Mouse (Mus musculus) liver, embryonic 15.5 days (tissue): Measurements from ENCODE around the gene Rad50. TPM values are rescaled to one million over a fixed set of nuclear protein-coding genes. Genes with fewer than 3 reads are reported as not detected.
A peak's percentile ranks its signal among the peaks of the same experiment; 100 is the strongest.

ENCODE experiments used
- ATAC-seq: fragments of 200-750 bp; cut with Nextera tagmentation; 2 replicates; pipeline ENCODE4 v1.8.0; 2017; ENCODE audit warnings: moderate number of reproducible peaks, mild to moderate bottlenecking, moderate library complexity; ENCODE audit not compliant: insufficient read depth
- H3K27ac ChIP-seq: fragments of 300-500 bp; sonication (generic); replicated peaks from 2 replicates; pipeline ENCODE4 v1.5.1; 2015; ENCODE audit warnings: mild to moderate bottlenecking, inconsistent platforms
- H3K27me3 ChIP-seq: fragments of 300-500 bp; sonication (generic); 2 replicates; pipeline ENCODE4 v1.6.1; 2015; ENCODE audit warnings: mild to moderate bottlenecking, inconsistent platforms
- H3K36me3 ChIP-seq: fragments of 300-500 bp; sonication (generic); replicated peaks from 2 replicates; pipeline ENCODE4 v1.6.1; 2015; ENCODE audit warnings: moderate library complexity, mild to moderate bottlenecking, inconsistent platforms
- H3K4me1 ChIP-seq: fragments of 300-500 bp; sonication (generic); replicated peaks from 2 replicates; pipeline ENCODE4 v1.6.1; 2015; ENCODE audit warnings: inconsistent platforms
- H3K4me2 ChIP-seq: fragments of 300-500 bp; sonication (generic); 2 replicates; pipeline ENCODE4 v1.6.1; 2015; ENCODE audit warnings: moderate library complexity, mild to moderate bottlenecking, inconsistent platforms
- H3K4me3 ChIP-seq: fragments of 300-500 bp; sonication (generic); replicated peaks from 2 replicates; pipeline ENCODE4 v1.5.1; 2015; ENCODE audit warnings: mild to moderate bottlenecking, inconsistent platforms
- H3K9ac ChIP-seq: fragments of 300-500 bp; sonication (generic); 2 replicates; pipeline ENCODE4 v1.6.1; 2015; ENCODE audit warnings: moderate library complexity, mild to moderate bottlenecking, inconsistent platforms
- H3K9me3 ChIP-seq: fragments of 300-500 bp; sonication (generic); replicated peaks from 2 replicates; pipeline ENCODE4 v1.6.1; 2016; ENCODE audit warnings: inconsistent platforms
- WGBS: fragments of 180-500 bp; shearing (Covaris S2); methylation state at CpG from one replicate; pipeline ENCODE4 v1.1.7; 2015; ENCODE audit warnings: mixed read lengths; ENCODE audit not compliant: insufficient replicate concordance; 5-methylcytosine and 5-hydroxymethylcytosine counted together
- polyA plus RNA-seq: library from polyadenylated mRNA; unstranded; fragments of >200 nt; fragmentation: Nextera tagmentation; extraction: Ambion mirVana; gene quantifications from 2 replicates; pipeline ENCODE4 v1.2.1, GENCODE M21; 2015

Gene Rad50
- polyA plus RNA-seq, 1 experiment from 2014 or later: 12.7 TPM

DNA sequence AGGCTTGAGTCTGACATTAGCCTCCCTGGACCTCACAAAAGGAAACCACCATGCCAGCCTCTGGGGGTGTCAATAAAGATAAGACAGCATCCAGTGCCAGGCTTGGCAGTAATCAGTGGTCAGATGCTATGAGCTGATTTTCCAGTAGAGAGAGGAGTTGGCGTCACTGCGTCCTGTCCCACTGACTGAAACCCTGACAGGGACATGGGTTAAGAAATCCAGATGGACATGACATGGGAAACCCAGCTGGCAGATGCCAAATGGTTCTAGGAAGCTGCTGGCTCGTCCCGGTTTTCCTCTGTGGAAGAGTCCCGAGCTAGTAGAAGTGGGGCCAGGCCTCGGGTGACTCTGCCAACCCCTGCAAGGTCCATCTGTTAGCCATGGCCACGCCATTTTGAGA, 73.5 kb downstream of the Rad50 start:
- no peak overlapping the region for H3K4me2 ChIP-seq
- peaks cover 29% of the 10 kb centered on the region for H3K27me3 ChIP-seq
- H3K9me3 ChIP-seq: no peaks in the 10 kb centered on the region
- WGBS: 56% methylated on average over 7 of the region's 7 CpGs
- no peak for ATAC-seq
- H3K4me3 ChIP-seq: no peak overlapping the region
- no peaks in the 10 kb centered on the region for H3K36me3 ChIP-seq
- H3K27ac ChIP-seq: no peak overlapping the region
- H3K9ac ChIP-seq: no peak overlapping the region
- peaks cover 8% of the 10 kb centered on the region for H3K4me1 ChIP-seq

DNA sequence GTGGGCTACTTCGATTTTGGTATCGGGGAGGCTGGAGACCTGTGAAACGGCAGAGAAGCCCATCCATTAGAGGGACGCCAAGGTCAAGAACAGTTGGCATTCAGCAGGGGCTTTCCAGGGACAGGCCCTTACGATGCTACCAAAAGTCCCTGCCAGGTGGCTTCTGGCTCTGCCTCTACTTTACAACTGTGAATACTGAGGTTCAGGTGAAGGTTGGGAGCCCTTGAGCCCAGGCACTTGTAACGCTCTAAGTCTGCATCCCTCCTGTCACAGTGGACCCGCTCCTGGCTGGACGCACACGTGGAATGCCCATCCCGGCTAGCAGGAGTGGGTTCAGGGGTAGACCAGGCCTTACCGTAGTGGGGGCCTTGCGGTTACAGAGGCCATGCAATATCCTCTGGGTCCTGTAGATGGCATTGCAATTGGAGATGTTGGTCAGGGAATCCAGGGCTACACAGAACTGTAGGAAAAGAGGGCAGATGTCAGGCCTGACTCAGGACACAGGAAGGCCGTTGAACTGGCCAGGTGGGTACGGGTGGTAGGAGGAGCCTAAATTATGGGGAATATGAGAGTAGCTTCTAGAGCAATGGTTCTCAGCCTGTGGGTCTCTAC, 74.9 kb downstream of the Rad50 start:
- ATAC-seq: no peak
- H3K4me2 ChIP-seq: no peak overlapping the region
- H3K27me3 ChIP-seq: peaks cover 22% of the 10 kb centered on the region
- no peaks in the 10 kb centered on the region for H3K36me3 ChIP-seq
- no peak overlapping the region for H3K4me3 ChIP-seq
- no peak overlapping the region for H3K27ac ChIP-seq
- H3K9ac ChIP-seq: no peak overlapping the region
- H3K9me3 ChIP-seq: no peaks in the 10 kb centered on the region
- peaks cover 14% of the 10 kb centered on the region for H3K4me1 ChIP-seq
- 76% methylated on average over 14 of the region's 14 CpGs for WGBS

DNA sequence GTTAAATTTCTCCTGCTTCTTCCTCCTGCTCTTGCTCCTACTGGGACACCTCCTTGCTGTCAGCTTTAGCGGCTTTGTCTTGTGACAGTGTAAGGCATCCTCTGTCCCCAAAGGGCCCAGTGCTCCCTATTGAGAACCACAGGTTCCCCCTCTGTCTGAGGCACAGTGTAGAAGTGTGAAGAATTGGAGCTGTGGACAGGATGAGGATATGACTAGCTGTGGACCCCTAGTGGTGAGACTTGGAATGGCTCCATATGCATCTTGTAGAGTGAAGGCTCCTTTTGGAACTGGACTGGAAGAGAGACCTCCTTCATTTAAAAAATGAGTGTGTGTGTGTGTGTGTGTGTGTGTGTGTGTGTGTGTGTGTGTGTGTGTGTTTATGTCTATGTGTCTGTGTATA, 79.3 kb downstream of the Rad50 start:
- WGBS: 4% methylated on average over 1 of the region's 1 CpGs
- H3K4me3 ChIP-seq: no peak overlapping the region
- no peaks in the 10 kb centered on the region; the same call in 1 of the 2 replicates for H3K9me3 ChIP-seq
- no peak overlapping the region for H3K9ac ChIP-seq
- H3K4me2 ChIP-seq: no peak overlapping the region
- H3K4me1 ChIP-seq: peaks cover 34% of the 10 kb centered on the region
- peak; percentile 53; the same call in 1 of the 2 replicates for ATAC-seq
- H3K27me3 ChIP-seq: no peaks in the 10 kb centered on the region
- 0 out of 2 replicates have a peak overlapping the region, but pooled peaks have one; percentile 6 for H3K27ac ChIP-seq
- no peaks in the 10 kb centered on the region for H3K36me3 ChIP-seq

DNA sequence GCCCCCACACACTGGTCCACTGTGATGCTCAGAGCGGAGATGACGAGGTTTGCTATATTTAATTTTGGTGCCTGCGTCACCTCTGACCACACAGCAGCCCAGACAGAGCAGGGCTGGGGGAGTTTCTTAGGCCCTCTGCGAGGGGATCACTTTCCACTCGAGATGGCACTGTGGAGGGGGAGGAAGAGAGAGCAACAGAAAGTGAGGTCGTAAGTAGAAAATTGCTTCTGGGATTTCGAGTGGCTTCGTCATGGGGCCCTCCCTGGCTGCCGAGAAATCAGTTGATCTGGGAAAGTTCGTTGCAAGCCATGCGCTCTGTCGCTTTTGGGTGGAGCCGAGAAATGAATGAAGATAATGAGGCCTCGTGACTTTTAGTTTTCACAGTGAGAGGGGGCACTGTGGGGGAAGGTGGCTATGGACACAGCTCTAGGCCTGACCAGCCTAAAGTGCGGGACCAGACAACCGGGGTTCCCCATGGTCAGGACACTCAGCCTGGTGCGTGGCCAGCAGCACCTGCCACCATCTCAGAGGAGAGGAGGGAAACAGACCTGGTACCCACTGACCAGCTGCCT, 80.2 kb downstream of the Rad50 start:
- H3K4me2 ChIP-seq: peak overlapping the region; percentile 40
- no peaks in the 10 kb centered on the region for H3K27me3 ChIP-seq
- H3K4me3 ChIP-seq: no peak overlapping the region
- peak; percentile 57 for ATAC-seq
- 35% methylated on average over 17 of the region's 17 CpGs for WGBS
- H3K9me3 ChIP-seq: no peaks in the 10 kb centered on the region; the same call in 1 of the 2 replicates
- peak overlapping the region; percentile 25; the same call in 1 of the 2 replicates for H3K9ac ChIP-seq
- peak overlapping the region; percentile 6; the same call in 1 of the 2 replicates for H3K27ac ChIP-seq
- H3K36me3 ChIP-seq: no peaks in the 10 kb centered on the region
- H3K4me1 ChIP-seq: peaks cover 34% of the 10 kb centered on the region

DNA sequence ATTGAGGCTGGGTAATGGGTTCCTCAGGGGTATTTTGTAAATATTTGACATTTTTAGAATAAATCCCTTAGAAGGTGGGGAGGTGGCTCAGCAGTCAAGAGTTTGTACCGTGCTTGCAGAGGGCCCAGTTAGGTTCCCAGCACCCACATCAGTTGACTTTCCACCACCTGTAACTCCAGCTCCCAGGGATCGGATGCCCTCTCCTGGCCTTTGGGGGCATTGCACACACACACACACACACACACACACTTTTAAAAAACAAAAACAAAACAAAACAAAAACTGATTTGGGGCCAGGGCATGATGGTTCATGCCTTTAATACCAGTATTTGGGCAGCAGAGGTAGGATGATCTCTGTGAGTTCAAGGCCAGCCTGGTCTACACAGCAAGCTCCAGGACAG, 83.0 kb downstream of the Rad50 start:
- WGBS: 84% methylated on average over 2 of the region's 2 CpGs
- Histone ChIP-seq H3K36me3 (no peaks in the 10 kb centered on the region), H3K4me1 (peaks cover 44% of the 10 kb centered on the region), H3K9me3 (no peaks in the 10 kb centered on the region; the same call in 1 of the 2 replicates), H3K4me3 (no peak overlapping the region), H3K4me2 (no peak overlapping the region), H3K9ac (no peak overlapping the region), H3K27me3 (no peaks in the 10 kb centered on the region), H3K27ac (no peak overlapping the region)
- ATAC-seq: no peak

DNA sequence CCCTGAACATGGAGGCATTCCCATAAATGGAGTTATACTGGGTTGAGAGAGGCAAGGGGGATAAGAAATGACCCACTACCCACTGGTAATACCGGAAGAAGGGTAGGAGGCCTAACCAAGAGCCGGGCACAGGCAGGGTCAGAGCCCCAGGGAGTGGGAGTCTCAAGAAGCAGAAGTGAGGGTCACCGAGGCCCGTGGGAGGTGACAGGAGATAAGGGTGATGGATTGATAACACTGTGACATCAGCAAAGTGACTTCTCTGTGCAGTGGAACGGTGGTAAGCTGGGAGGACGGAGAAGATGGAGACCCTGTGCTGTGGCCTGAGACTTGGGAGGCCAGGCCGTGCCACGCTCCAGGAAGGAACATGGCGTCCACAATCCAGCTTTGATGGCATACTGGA, 83.5 kb downstream of the Rad50 start:
- Histone ChIP-seq H3K4me1 (peaks cover 48% of the 10 kb centered on the region), H3K9ac (no peak overlapping the region), H3K4me3 (no peak overlapping the region), H3K27me3 (no peaks in the 10 kb centered on the region), H3K9me3 (no peaks in the 10 kb centered on the region; the same call in 1 of the 2 replicates), H3K36me3 (no peaks in the 10 kb centered on the region), H3K4me2 (no peak overlapping the region), H3K27ac (no peak overlapping the region)
- no peak for ATAC-seq
- 54% methylated on average over 9 of the region's 9 CpGs for WGBS

DNA sequence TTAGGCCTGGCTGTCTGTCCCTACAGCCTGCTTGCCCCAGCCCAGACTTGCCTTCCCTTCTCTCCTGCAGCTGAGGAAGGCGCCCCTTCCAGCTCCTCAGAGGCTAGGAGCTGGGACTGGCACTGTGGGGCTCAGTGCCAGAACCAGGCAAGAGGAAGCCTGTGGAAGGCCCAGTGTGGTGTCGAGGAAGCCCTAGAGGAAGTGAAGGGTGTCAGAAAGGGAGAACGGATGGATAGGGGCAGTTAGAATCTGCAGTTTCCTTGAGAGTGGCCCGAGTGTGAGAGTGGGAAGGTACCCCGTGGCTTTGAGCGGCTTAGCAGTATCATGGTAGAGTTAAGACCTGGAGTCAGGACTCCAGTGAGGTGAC, 84.7 kb downstream of the Rad50 start:
- Histone ChIP-seq H3K4me3 (no peak overlapping the region), H3K9ac (no peak overlapping the region), H3K9me3 (no peaks in the 10 kb centered on the region; the same call in 1 of the 2 replicates), H3K27ac (no peak overlapping the region), H3K36me3 (no peaks in the 10 kb centered on the region), H3K4me1 (peaks cover 55% of the 10 kb centered on the region), H3K4me2 (no peak overlapping the region), H3K27me3 (no peaks in the 10 kb centered on the region)
- 40% methylated on average over 6 of the region's 6 CpGs for WGBS
- no peak for ATAC-seq

DNA sequence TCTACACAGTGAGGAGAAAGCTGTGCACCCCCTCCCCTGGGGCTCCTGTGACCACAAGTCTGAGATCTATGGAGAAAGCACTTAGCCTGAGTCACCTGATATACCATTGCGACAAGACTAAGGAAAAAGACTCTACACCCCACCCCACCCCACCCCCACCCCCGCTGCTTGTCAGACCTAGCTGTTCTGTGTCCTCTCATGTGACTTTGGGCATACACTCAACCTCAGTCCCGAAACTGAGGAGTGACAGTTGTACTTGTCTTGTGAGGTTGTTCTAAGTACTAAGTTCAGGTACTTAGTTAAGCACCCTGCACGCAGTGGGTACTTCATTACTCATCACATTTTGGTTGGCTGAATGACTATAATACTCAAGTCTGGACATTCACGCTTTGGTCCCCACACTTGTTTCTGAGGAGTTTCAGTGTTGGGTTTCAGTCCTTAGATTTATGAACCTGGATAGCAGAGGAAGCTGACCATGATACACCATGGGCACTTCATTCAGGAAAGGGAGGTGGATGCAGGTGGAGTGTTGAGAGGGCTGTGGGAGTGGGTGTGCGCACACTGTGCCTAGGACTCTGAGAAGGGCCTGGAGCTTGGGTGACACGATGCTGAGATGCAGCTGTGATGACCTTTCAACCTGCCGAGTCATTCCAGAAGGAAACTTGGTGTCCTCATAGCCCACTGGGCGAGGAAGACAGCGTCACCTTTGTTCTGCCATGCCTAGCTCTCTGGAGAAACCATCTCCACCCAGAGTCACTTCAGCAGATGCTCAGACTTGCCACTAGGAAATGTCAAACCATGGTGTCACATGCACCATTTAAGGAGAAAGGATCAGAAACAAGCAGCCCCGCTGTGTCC, 85.3 kb downstream of the Rad50 start:
- H3K4me3 ChIP-seq: no peak overlapping the region
- no peak overlapping the region for H3K9ac ChIP-seq
- H3K4me2 ChIP-seq: no peak overlapping the region
- WGBS: 59% methylated on average over 11 of the region's 11 CpGs
- H3K36me3 ChIP-seq: no peaks in the 10 kb centered on the region
- no peak overlapping the region for H3K27ac ChIP-seq
- no peaks in the 10 kb centered on the region; the same call in 1 of the 2 replicates for H3K9me3 ChIP-seq
- H3K4me1 ChIP-seq: peaks cover 55% of the 10 kb centered on the region
- no peak for ATAC-seq
- H3K27me3 ChIP-seq: no peaks in the 10 kb centered on the region

DNA sequence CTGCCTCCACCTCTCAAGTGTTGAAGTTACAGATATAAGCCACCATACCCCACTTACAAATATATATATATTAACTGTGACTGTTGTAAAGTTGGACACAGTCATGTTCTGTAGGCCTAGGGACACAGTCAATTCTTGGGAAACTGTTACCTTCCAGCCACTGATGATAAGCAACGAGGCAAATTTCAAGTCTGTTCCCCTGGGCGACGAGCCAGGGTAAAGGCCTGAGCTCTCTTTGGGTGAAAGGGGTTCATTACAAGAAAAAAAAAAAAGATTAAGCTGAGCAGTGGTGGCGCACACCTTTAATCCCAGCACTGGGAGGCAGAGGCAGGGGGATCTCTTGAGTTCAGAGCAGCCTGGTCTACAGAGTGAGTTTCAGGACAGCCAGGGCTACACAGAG, 87.0 kb downstream of the Rad50 start:
- no peak overlapping the region for H3K27ac ChIP-seq
- H3K9me3 ChIP-seq: no peaks in the 10 kb centered on the region; the same call in 1 of the 2 replicates
- H3K9ac ChIP-seq: no peak overlapping the region
- H3K4me1 ChIP-seq: peaks cover 55% of the 10 kb centered on the region
- 25% methylated on average over 4 of the region's 4 CpGs for WGBS
- no peaks in the 10 kb centered on the region for H3K36me3 ChIP-seq
- no peak for ATAC-seq
- no peak overlapping the region for H3K4me3 ChIP-seq
- no peak overlapping the region for H3K4me2 ChIP-seq
- H3K27me3 ChIP-seq: no peaks in the 10 kb centered on the region

DNA sequence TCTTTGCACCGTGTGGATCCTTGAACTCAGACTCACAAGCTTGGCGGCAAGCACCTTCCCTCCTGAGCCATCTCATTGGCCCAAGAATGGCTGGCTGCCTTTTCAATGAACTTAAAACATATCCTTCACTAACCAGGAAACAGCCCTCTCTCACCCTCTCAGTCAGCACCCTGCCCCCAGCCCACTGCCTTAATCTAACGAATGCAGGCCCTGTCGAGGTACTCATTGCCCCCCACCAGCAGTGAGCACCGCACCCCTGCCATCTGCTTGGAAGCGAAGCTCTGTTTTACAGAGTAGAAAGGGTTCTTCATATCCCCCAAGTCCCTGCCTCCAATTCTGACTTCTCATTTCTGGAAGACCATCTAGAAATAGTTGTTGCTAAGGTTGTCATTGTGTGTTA, 87.7 kb downstream of the Rad50 start:
- Histone ChIP-seq H3K4me1 (peaks cover 55% of the 10 kb centered on the region), H3K36me3 (no peaks in the 10 kb centered on the region), H3K27ac (no peak overlapping the region), H3K27me3 (no peaks in the 10 kb centered on the region), H3K4me3 (no peak overlapping the region), H3K9me3 (no peaks in the 10 kb centered on the region; the same call in 1 of the 2 replicates), H3K9ac (no peak overlapping the region), H3K4me2 (no peak overlapping the region)
- WGBS: 26% methylated on average over 6 of the region's 6 CpGs
- no peak for ATAC-seq

DNA sequence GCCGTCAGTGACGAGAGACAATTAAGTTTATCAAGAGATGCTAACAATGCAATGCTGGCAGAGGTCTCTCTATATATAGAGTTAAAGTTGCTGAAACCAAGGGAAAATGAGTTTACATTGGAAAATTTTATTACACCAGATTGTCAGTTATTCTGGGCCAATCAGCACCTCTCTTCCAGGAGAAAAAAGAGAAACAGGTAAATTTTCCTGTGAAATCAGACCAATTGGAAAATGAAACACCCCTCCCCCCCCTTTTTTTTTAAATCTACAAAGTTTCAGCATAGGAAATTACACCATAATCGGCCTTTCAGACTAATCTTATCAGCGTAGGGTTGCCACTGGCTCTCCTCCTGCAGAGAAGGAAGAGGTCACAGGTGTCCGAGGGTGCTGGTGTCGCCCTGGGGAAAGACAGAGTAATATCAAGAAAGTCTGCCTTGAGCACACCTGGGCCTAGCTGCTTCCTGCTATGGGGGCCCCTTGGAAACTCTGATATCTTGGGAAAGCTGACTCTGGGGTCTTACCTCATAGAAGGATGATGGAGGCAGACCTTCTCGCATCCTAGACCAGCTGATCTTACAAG, 88.4 kb downstream of the Rad50 start, which contains the start of gene Il4:
Il4 (minus strand) TSS at position 51 of the 580 bp plus-strand sequence.
- Histone ChIP-seq H3K27me3 (no peaks in the 10 kb centered on the region), H3K4me3 (no peak within 1 kb of the TSS), H3K4me2 (no peak within 1 kb of the TSS), H3K27ac (peak within 1 kb of the TSS; percentile 38; the same call in 1 of the 2 replicates), H3K4me1 (peaks cover 59% of the 10 kb centered on the region), H3K36me3 (no peaks in the 10 kb centered on the region), H3K9me3 (no peaks in the 10 kb centered on the region; the same call in 1 of the 2 replicates), H3K9ac (no peak within 1 kb of the TSS)
- WGBS: 33% methylated on average over 7 of the region's 7 CpGs
- ATAC-seq: no peak
